Mouse (Mus musculus): ENCODE data around the gene Tssk3.

Gene Tssk3

GRCm38 (mm10) chr4:129450851-129451250 is 40.0 kb downstream of the Tssk3 start:
- DNase-seq (ENCODE audit: low spot score in 2 of 2), result no peak

- no peak for DNase-seq (ENCODE audit: low spot score in 2 of 2)
These were observed 42.1 kb downstream of the Tssk3 start for GRCm38 (mm10) chr4:129448713-129449112.

- no peak for DNase-seq (ENCODE audit: low spot score in 2 of 2)
These were observed 42.9 kb downstream of the Tssk3 start for GRCm38 (mm10) chr4:129447778-129448563.

DNA sequence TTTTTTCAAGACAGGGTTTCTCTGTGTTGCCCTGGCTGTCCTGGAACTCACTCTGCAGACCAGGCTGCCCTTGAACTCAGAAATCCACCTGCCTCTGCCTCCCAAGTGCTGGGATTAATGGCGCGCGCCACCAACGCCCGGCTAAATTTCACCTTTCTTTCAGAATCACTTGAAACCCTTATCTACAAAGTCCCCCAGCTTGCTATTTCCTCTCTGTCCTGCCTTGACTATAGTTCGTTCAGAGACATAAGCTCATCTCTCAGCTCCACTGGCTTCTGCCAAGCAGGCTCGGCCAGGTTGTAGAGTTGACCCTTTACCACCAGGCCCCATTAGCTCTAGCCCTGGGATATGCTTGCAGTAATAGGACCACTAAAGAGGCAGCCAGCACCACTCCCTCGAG is 43.5 kb downstream of the Tssk3 start:
- DNase-seq (ENCODE audit: low spot score in 2 of 2), result no peak

- DNase-seq (ENCODE audit: low spot score in 2 of 2), result no peak
These were observed 49.7 kb downstream of the Tssk3 start for GRCm38 (mm10) chr4:129441145-129441544.

GRCm38 (mm10) chr4:129440340-129441063 is 50.3 kb downstream of the Tssk3 start, which contains the start of gene Zbtb8b:
Gene Zbtb8b (minus strand): TSS chr4:129440853.
- DNase-seq (ENCODE audit: low spot score in 2 of 2), result peak; percentile 60 to 68
